Mouse (Mus musculus): ENCODE results near the gene Unc5b. TPM values are rescaled to one million over a fixed set of nuclear protein-coding genes. Genes with fewer than 3 reads are reported as not detected.

The Unc5b gene
- polyA plus RNA-seq, 1 experiment from 2014 or later, result 3.8 TPM

- 35% methylated on average over 10 of the region's 10 CpGs for WGBS
- no peaks in the 10 kb centered on the region for H3K36me3 ChIP-seq (ENCODE audit: insufficient read depth, low read length)
- no peak overlapping the region for H3K4me3 ChIP-seq (ENCODE audit: low read depth, low read length)
- peak overlapping the region; percentile 71 for H3K27ac ChIP-seq (ENCODE audit: low read length)
- ATAC-seq (peak; percentile 64), DNase-seq (ENCODE audit: low spot score) (peak; percentile 49)
- no peaks in the 10 kb centered on the region for H3K9me3 ChIP-seq (ENCODE audit: low read length)
- peaks cover 5% of the 10 kb centered on the region; the same call in 1 of the 2 replicates for H3K4me1 ChIP-seq (ENCODE audit: insufficient read depth, low read depth, low read length)
- H3K9ac ChIP-seq (replicated peaks; ENCODE audit: low read depth), result no peak overlapping the region
- no peaks in the 10 kb centered on the region for H3K27me3 ChIP-seq (replicated peaks; ENCODE audit: insufficient read depth, low read length)
- H3K4me2 ChIP-seq (replicated peaks; ENCODE audit: low read depth, low read length), result no peak overlapping the region
- TF ChIP-seq CTCF (IDR thresholded peaks at IDR 0.05) (no peak), EP300 (IDR thresholded peaks at IDR 0.05) (no peak)
These were observed 39.0 kb downstream of the Unc5b start for GRCm38 (mm10) chr10:60792365-60792764.

- no peak overlapping the region for H3K9ac ChIP-seq (replicated peaks; ENCODE audit: low read depth)
- no peaks in the 10 kb centered on the region for H3K36me3 ChIP-seq (ENCODE audit: insufficient read depth, low read length)
- H3K4me3 ChIP-seq (ENCODE audit: low read depth, low read length), result no peak overlapping the region
- DNase-seq (ENCODE audit: low spot score) (no peak), ATAC-seq (no peak)
- no peaks in the 10 kb centered on the region for H3K27me3 ChIP-seq (replicated peaks; ENCODE audit: insufficient read depth, low read length)
- TF ChIP-seq CTCF (IDR thresholded peaks at IDR 0.05), result no peak
- TF ChIP-seq EP300 (IDR thresholded peaks at IDR 0.05), result no peak
- no peaks in the 10 kb centered on the region for H3K9me3 ChIP-seq (ENCODE audit: low read length)
- H3K4me2 ChIP-seq (replicated peaks; ENCODE audit: low read depth, low read length), result no peak overlapping the region
- WGBS, result 68% methylated on average over 6 of the region's 6 CpGs
- peaks cover 5% of the 10 kb centered on the region; the same call in 1 of the 2 replicates for H3K4me1 ChIP-seq (ENCODE audit: insufficient read depth, low read depth, low read length)
- no peak overlapping the region for H3K27ac ChIP-seq (ENCODE audit: low read length)
These were observed 40.5 kb downstream of the Unc5b start for GRCm38 (mm10) chr10:60790912-60791311.

GRCm38 (mm10) chr10:60787303-60788074, 43.9 kb downstream of the Unc5b start:
- Histone ChIP-seq H3K4me3 (ENCODE audit: low read depth, low read length) (no peak overlapping the region), H3K27me3 (replicated peaks; ENCODE audit: insufficient read depth, low read length) (no peaks in the 10 kb centered on the region), H3K36me3 (ENCODE audit: insufficient read depth, low read length) (no peaks in the 10 kb centered on the region), H3K9ac (replicated peaks; ENCODE audit: low read depth) (no peak overlapping the region), H3K27ac (ENCODE audit: low read length) (no peak overlapping the region), H3K9me3 (ENCODE audit: low read length) (no peaks in the 10 kb centered on the region), H3K4me2 (replicated peaks; ENCODE audit: low read depth, low read length) (no peak overlapping the region), H3K4me1 (ENCODE audit: insufficient read depth, low read depth, low read length) (peaks cover 5% of the 10 kb centered on the region; the same call in 1 of the 2 replicates)
- TF ChIP-seq EP300 (IDR thresholded peaks at IDR 0.05) (no peak), CTCF (IDR thresholded peaks at IDR 0.05) (no peak)
- DNase-seq (ENCODE audit: low spot score), result no peak
- WGBS, result 76% methylated on average over 16 of the region's 16 CpGs
- ATAC-seq, result peak; percentile 67

GRCm38 (mm10) chr10:60783608-60784007, 47.8 kb downstream of the Unc5b start:
- Histone ChIP-seq H3K4me3 (ENCODE audit: low read depth, low read length) (no peak overlapping the region), H3K9ac (replicated peaks; ENCODE audit: low read depth) (no peak overlapping the region), H3K27ac (ENCODE audit: low read length) (no peak overlapping the region), H3K4me1 (ENCODE audit: insufficient read depth, low read depth, low read length) (no peaks in the 10 kb centered on the region), H3K9me3 (ENCODE audit: low read length) (no peaks in the 10 kb centered on the region), H3K4me2 (replicated peaks; ENCODE audit: low read depth, low read length) (no peak overlapping the region), H3K27me3 (replicated peaks; ENCODE audit: insufficient read depth, low read length) (no peaks in the 10 kb centered on the region), H3K36me3 (ENCODE audit: insufficient read depth, low read length) (no peaks in the 10 kb centered on the region)
- no peak for ATAC-seq
- no peak for DNase-seq (ENCODE audit: low spot score)
- 48% methylated on average over 2 of the region's 2 CpGs for WGBS
- TF ChIP-seq EP300 (IDR thresholded peaks at IDR 0.05) (no peak), CTCF (IDR thresholded peaks at IDR 0.05) (no peak)

- TF ChIP-seq CTCF (IDR thresholded peaks at IDR 0.05) (peak; percentile 98), EP300 (IDR thresholded peaks at IDR 0.05) (no peak)
- Histone ChIP-seq H3K36me3 (ENCODE audit: insufficient read depth, low read length) (no peaks in the 10 kb centered on the region), H3K9ac (replicated peaks; ENCODE audit: low read depth) (no peak overlapping the region)
These were observed 51.8 kb downstream of the Unc5b start for GRCm38 (mm10) chr10:60779628-60780027.

GRCm38 (mm10) chr10:60778542-60778941, 52.8 kb downstream of the Unc5b start:
- H3K4me2 ChIP-seq (replicated peaks; ENCODE audit: low read depth, low read length), result no peak overlapping the region
- H3K27ac ChIP-seq (ENCODE audit: low read length), result no peak overlapping the region
- ATAC-seq (no peak; the same call in 1 of the 2 replicates), DNase-seq (ENCODE audit: low spot score) (peak; percentile 27)
- 63% methylated on average over 12 of the region's 12 CpGs for WGBS
- TF ChIP-seq CTCF (IDR thresholded peaks at IDR 0.05) (peak; percentile 70), EP300 (IDR thresholded peaks at IDR 0.05) (no peak)
- H3K27me3 ChIP-seq (replicated peaks; ENCODE audit: insufficient read depth, low read length), result no peaks in the 10 kb centered on the region
- H3K4me1 ChIP-seq (ENCODE audit: insufficient read depth, low read depth, low read length), result no peaks in the 10 kb centered on the region
- H3K36me3 ChIP-seq (ENCODE audit: insufficient read depth, low read length), result no peaks in the 10 kb centered on the region
- no peaks in the 10 kb centered on the region for H3K9me3 ChIP-seq (ENCODE audit: low read length)
- no peak overlapping the region for H3K9ac ChIP-seq (replicated peaks; ENCODE audit: low read depth)
- H3K4me3 ChIP-seq (ENCODE audit: low read depth, low read length), result no peak overlapping the region

More at GRCm38 (mm10) chr10:60779628-60780027, 51.8 kb downstream of the Unc5b start:
- Histone ChIP-seq H3K27me3 (replicated peaks; ENCODE audit: insufficient read depth, low read length) (no peaks in the 10 kb centered on the region), H3K4me1 (ENCODE audit: insufficient read depth, low read depth, low read length) (no peaks in the 10 kb centered on the region), H3K9me3 (ENCODE audit: low read length) (no peaks in the 10 kb centered on the region), H3K4me2 (replicated peaks; ENCODE audit: low read depth, low read length) (peak overlapping the region; percentile 34), H3K4me3 (ENCODE audit: low read depth, low read length) (no peak overlapping the region), H3K27ac (ENCODE audit: low read length) (no peak overlapping the region)
- 7% methylated on average over 9 of the region's 9 CpGs for WGBS
- DNase-seq (ENCODE audit: low spot score) (peak; percentile 85), ATAC-seq (peak; percentile 69)

Data from lung, postnatal 0 days (tissue).